Mouse (Mus musculus): Measurements from ENCODE around the gene F12. TPM values are rescaled to one million over a fixed set of nuclear protein-coding genes. Genes with fewer than 3 reads are reported as not detected.

The F12 gene
- total and polyA plus RNA-seq, 3 experiments: not detected

- no peak for DNase-seq (ENCODE audit: extremely low read depth)
- Histone ChIP-seq H3K9me3 (replicated peaks; ENCODE audit: low read length) (peaks cover 5% of the 10 kb centered on the region), H3K4me2 (ENCODE audit: insufficient read depth, low read depth, poor library complexity, severe bottlenecking) (no peak overlapping the region), H3K4me1 (ENCODE audit: control insufficient read depth in 1 of 2, insufficient read depth in 2 of 2) (peaks cover 10 to 19% of the 10 kb centered on the region in 2 experiments), H3K79me2 (replicated peaks; ENCODE audit: control insufficient read depth, extremely low read depth, insufficient read depth, poor library complexity, severe bottlenecking) (no peaks in the 10 kb centered on the region), H3K9ac (ENCODE audit: insufficient read depth, low read depth) (no peak overlapping the region), H3K27me3 (replicated peaks) (peaks cover 38% of the 10 kb centered on the region), H3K27ac (ENCODE audit: insufficient read depth, low read depth) (no peak overlapping the region), H3K4me3 (replicated peaks in 1 of 3; ENCODE audit: low read depth in 2 of 3, low read length in 2 of 3, poor library complexity in 1 of 3) (no peak overlapping the region), H3K36me3 (replicated peaks in 1 of 2; ENCODE audit: control insufficient read depth in 1 of 2, insufficient read depth in 1 of 2, low read length in 1 of 2) (no peaks in the 10 kb centered on the region)
- in situ Hi-C loops (cut with MboI; ENCODE audit: low pct_ligation_motif_present, low pct_unique_long_range_greater_than_20kb, low sequenced_read_pairs) (no loop called here), dilution Hi-C loops (cut with MboI; ENCODE audit: extremely low pct_ligation_motif_present, extremely low pct_unique_long_range_greater_than_20kb, low sequenced_read_pairs) (no loop called here)
- TF ChIP-seq USF1 (IDR thresholded peaks at IDR 0.05; ENCODE audit: low read depth, low read length): no peak
- TF ChIP-seq ZNF384 (IDR thresholded peaks at IDR 0.05; ENCODE audit: low read depth, low read length): no peak
- TF ChIP-seq SIN3A (IDR thresholded peaks at IDR 0.05; ENCODE audit: low read length): no peak
These were observed 6.3 kb downstream of the F12 start for GRCm38 (mm10) chr13:55420018-55420932.

GRCm38 (mm10) chr13:55419142-55419541 lies 7.5 kb downstream of the F12 start:
- DNase-seq (ENCODE audit: extremely low read depth): no peak
- Histone ChIP-seq H3K4me1 (ENCODE audit: control insufficient read depth in 1 of 2, insufficient read depth in 2 of 2) (peaks cover 10 to 19% of the 10 kb centered on the region in 2 experiments), H3K9me3 (replicated peaks; ENCODE audit: low read length) (peaks cover 5% of the 10 kb centered on the region), H3K4me3 (replicated peaks in 1 of 3; ENCODE audit: low read depth in 2 of 3, low read length in 2 of 3, poor library complexity in 1 of 3) (no peak overlapping the region), H3K36me3 (replicated peaks in 1 of 2; ENCODE audit: control insufficient read depth in 1 of 2, insufficient read depth in 1 of 2, low read length in 1 of 2) (no peaks in the 10 kb centered on the region), H3K27ac (ENCODE audit: insufficient read depth, low read depth) (no peak overlapping the region), H3K9ac (ENCODE audit: insufficient read depth, low read depth) (no peak overlapping the region), H3K27me3 (replicated peaks) (peaks cover 42% of the 10 kb centered on the region), H3K4me2 (ENCODE audit: insufficient read depth, low read depth, poor library complexity, severe bottlenecking) (no peak overlapping the region), H3K79me2 (replicated peaks; ENCODE audit: control insufficient read depth, extremely low read depth, insufficient read depth, poor library complexity, severe bottlenecking) (no peaks in the 10 kb centered on the region)
- in situ Hi-C loops (cut with MboI; ENCODE audit: low pct_ligation_motif_present, low pct_unique_long_range_greater_than_20kb, low sequenced_read_pairs) (no loop called here), dilution Hi-C loops (cut with MboI; ENCODE audit: extremely low pct_ligation_motif_present, extremely low pct_unique_long_range_greater_than_20kb, low sequenced_read_pairs) (no loop called here)
- TF ChIP-seq HCFC1 (IDR thresholded peaks at IDR 0.05; ENCODE audit: low read depth, low read length) (no peak), SIN3A (IDR thresholded peaks at IDR 0.05; ENCODE audit: low read length) (no peak), UBTF (IDR thresholded peaks at IDR 0.05; ENCODE audit: low read depth, low read length) (no peak), ETS1 (conservative IDR thresholded peaks at IDR 0.05; ENCODE audit: low read depth, low read length) (no peak), CTCF (conservative IDR thresholded peaks at IDR 0.05 in 1 of 2, IDR thresholded peaks at IDR 0.05 in 1 of 2; ENCODE audit: low read depth in 2 of 2, low read length in 2 of 2) (no peak), TCF12 (IDR thresholded peaks at IDR 0.05; ENCODE audit: low read depth, low read length) (no peak)

GRCm38 (mm10) chr13:55418004-55418403 lies 8.6 kb downstream of the F12 start:
- peaks cover 10 to 19% of the 10 kb centered on the region in 2 experiments for H3K4me1 ChIP-seq (ENCODE audit: control insufficient read depth in 1 of 2, insufficient read depth in 2 of 2)
- no peak overlapping the region for H3K9ac ChIP-seq (ENCODE audit: insufficient read depth, low read depth)
- H3K27me3 ChIP-seq (replicated peaks): peaks cover 44% of the 10 kb centered on the region
- no peak overlapping the region; the same call in 1 of the 2 replicates for H3K4me2 ChIP-seq (ENCODE audit: insufficient read depth, low read depth, poor library complexity, severe bottlenecking)
- no peak overlapping the region for H3K4me3 ChIP-seq (replicated peaks in 1 of 3; ENCODE audit: low read depth in 2 of 3, low read length in 2 of 3, poor library complexity in 1 of 3)
- H3K27ac ChIP-seq (ENCODE audit: insufficient read depth, low read depth): no peak overlapping the region
- peaks cover 5% of the 10 kb centered on the region for H3K9me3 ChIP-seq (replicated peaks; ENCODE audit: low read length)
- dilution Hi-C loops (cut with MboI; ENCODE audit: extremely low pct_ligation_motif_present, extremely low pct_unique_long_range_greater_than_20kb, low sequenced_read_pairs): no loop called here
- no peaks in the 10 kb centered on the region for H3K79me2 ChIP-seq (replicated peaks; ENCODE audit: control insufficient read depth, extremely low read depth, insufficient read depth, poor library complexity, severe bottlenecking)
- in situ Hi-C loops (cut with MboI; ENCODE audit: low pct_ligation_motif_present, low pct_unique_long_range_greater_than_20kb, low sequenced_read_pairs): no loop called here
- no peaks in the 10 kb centered on the region for H3K36me3 ChIP-seq (replicated peaks in 1 of 2; ENCODE audit: control insufficient read depth in 1 of 2, insufficient read depth in 1 of 2, low read length in 1 of 2)
- DNase-seq (ENCODE audit: extremely low read depth): peak; percentile 80
- TF ChIP-seq PAX5 (IDR thresholded peaks at IDR 0.05; ENCODE audit: low read length) (no peak), USF1 (IDR thresholded peaks at IDR 0.05; ENCODE audit: low read depth, low read length) (peak; percentile 83), MYC (IDR thresholded peaks at IDR 0.05; ENCODE audit: low read depth, low read length) (peak; percentile 98), SMC3 (IDR thresholded peaks at IDR 0.05; ENCODE audit: low read depth, low read length) (peak; percentile 97), CHD1 (IDR thresholded peaks at IDR 0.05; ENCODE audit: low read depth, low read length) (no peak), ELF1 (IDR thresholded peaks at IDR 0.05; ENCODE audit: low read depth, low read length) (peak; percentile 27; the same call in 1 of the 2 replicates), E2F4 (IDR thresholded peaks at IDR 0.05; ENCODE audit: insufficient replicate concordance, low read depth, low read length) (no peak), EP300 (IDR thresholded peaks at IDR 0.05; ENCODE audit: low read length) (no peak), BHLHE40 (IDR thresholded peaks at IDR 0.05; ENCODE audit: low read depth, low read length) (peak; percentile 66), ZKSCAN1 (IDR thresholded peaks at IDR 0.05; ENCODE audit: borderline replicate concordance, low read depth, low read length) (no peak), UBTF (IDR thresholded peaks at IDR 0.05; ENCODE audit: low read depth, low read length) (no peak), SIN3A (IDR thresholded peaks at IDR 0.05; ENCODE audit: low read length) (peak; percentile 87), MAX (IDR thresholded peaks at IDR 0.05; ENCODE audit: low read length) (peak; percentile 99), IRF4 (IDR thresholded peaks at IDR 0.05; ENCODE audit: low read depth, low read length) (peak; percentile 57; the same call in 1 of the 2 replicates), ZC3H11A (IDR thresholded peaks at IDR 0.05; ENCODE audit: low read depth, low read length) (peak; percentile 44), NRF1 (IDR thresholded peaks at IDR 0.05; ENCODE audit: low read depth, low read length) (0 out of 2 replicates have a peak, but pooled peaks have one; percentile 29), GABPA (IDR thresholded peaks at IDR 0.05; ENCODE audit: insufficient replicate concordance, low read depth, low read length) (no peak), POLR2AphosphoS2 (IDR thresholded peaks at IDR 0.05; ENCODE audit: low read depth, low read length) (no peak), TBP (conservative IDR thresholded peaks at IDR 0.05; ENCODE audit: low read depth, low read length) (no peak)

All from CH12.LX (cell line).